Comparison of ENCODE assay signal across 17 mouse cellular contexts in genomic region chrX:143542756-143543155, GRCm38 (mm10). TPM values are rescaled to one million over a fixed set of nuclear protein-coding genes. Genes with fewer than 3 reads are reported as not detected.
A peak's percentile ranks its signal among the peaks of the same experiment; 100 is the strongest.
DNase-seq lines count a peak whose midpoint lies in the region; ATAC-seq and TF ChIP-seq lines count a peak whose summit lies in the region.
"Had no signal": no experiment of that assay in that cellular context is flagged by ENCODE, and none has a peak within 500 bp of the region (broad histone marks: within the 10 kb centered on the region; RNA-seq: fewer than 3 reads in every experiment).

No protein-coding gene starts in this region.

- no peak overlapping the region for H3K4me3 ChIP-seq in layer of hippocampus, adult 2 months
- H3K4me3 ChIP-seq in forebrain, embryonic 14.5 days (ENCODE audit: low read depth, low read length), result no peak overlapping the region
- no peak overlapping the region for H3K4me3 ChIP-seq in hindbrain, embryonic 13.5 days
- no peak overlapping the region for H3K4me3 ChIP-seq in myocyte
- H3K4me3 ChIP-seq: heart, adult 2 months; heart, embryonic 15.5 days; liver, embryonic 15.5 days had no signal

- H3K36me3 ChIP-seq in forebrain, embryonic 14.5 days (ENCODE audit: control insufficient read depth, insufficient read depth, low read length), result no peaks in the 10 kb centered on the region
- H3K36me3 ChIP-seq in hindbrain, embryonic 13.5 days, result no peaks in the 10 kb centered on the region
- no peaks in the 10 kb centered on the region for H3K36me3 ChIP-seq in myocyte (ENCODE audit: control insufficient read depth, insufficient read depth)
- H3K36me3 ChIP-seq: heart, embryonic 15.5 days; liver, embryonic 15.5 days had no signal

- H3K27me3 ChIP-seq in forebrain, embryonic 14.5 days (replicated peaks; ENCODE audit: control insufficient read depth, insufficient read depth, low read length), result no peaks in the 10 kb centered on the region
- H3K27me3 ChIP-seq in hindbrain, embryonic 13.5 days, result peaks cover 7% of the 10 kb centered on the region; the same call in 1 of the 2 replicates
- no peaks in the 10 kb centered on the region for H3K27me3 ChIP-seq in myocyte (ENCODE audit: control insufficient read depth, insufficient read depth, insufficient read length)
- H3K27me3 ChIP-seq: heart, embryonic 15.5 days; liver, embryonic 15.5 days had no signal

- 0 out of 2 replicates have a peak overlapping the region, but pooled peaks have one; percentile 48 for H3K27ac ChIP-seq in layer of hippocampus, adult 2 months
- H3K27ac ChIP-seq in forebrain, embryonic 14.5 days (ENCODE audit: low read depth, low read length), result peak overlapping the region; percentile 75; the same call in 1 of the 2 replicates
- 0 out of 2 replicates have a peak overlapping the region, but pooled peaks have one; percentile 3 for H3K27ac ChIP-seq in hindbrain, embryonic 13.5 days
- H3K27ac ChIP-seq: heart, adult 2 months; heart, embryonic 15.5 days; liver, embryonic 15.5 days; stomach, postnatal 0 days had no signal

- WGBS in forebrain, embryonic 14.5 days, result 43% methylated on average over 2 of the region's 2 CpGs
- 41% methylated on average over 2 of the region's 2 CpGs for WGBS in hindbrain, embryonic 13.5 days

- no peak for TF ChIP-seq POLR2A in myocyte (IDR thresholded peaks at IDR 0.05; ENCODE audit: insufficient read length, low read depth)

- 0 out of 2 replicates have a peak, but pooled peaks cover 3% of the 10 kb centered on the region for H3K4me1 ChIP-seq in forebrain, embryonic 14.5 days (ENCODE audit: control insufficient read depth, insufficient read depth, low read length)
- H3K4me1 ChIP-seq in hindbrain, embryonic 13.5 days (replicated peaks), result 0 out of 2 replicates have a peak, but pooled peaks cover 3% of the 10 kb centered on the region
- H3K4me1 ChIP-seq: heart, embryonic 15.5 days; liver, embryonic 15.5 days had no signal

- no peak for DNase-seq in layer of hippocampus, adult 2 months (ENCODE audit: low spot score in 2 of 2)
- DNase-seq in layer of hippocampus, adult 8-10 months (ENCODE audit: low spot score in 2 of 2), result no peak
- DNase-seq in forebrain, embryonic 14.5 days (ENCODE audit: low spot score), result peak; percentile 3
- no peak for DNase-seq in urinary bladder, postnatal 4 days (ENCODE audit: low spot score in 2 of 2)
- no peak for DNase-seq in left cerebral cortex, adult 18-20 months (ENCODE audit: low spot score in 2 of 2)
- DNase-seq: cerebellum, adult 8-10 months; heart, adult 2 months; kidney, adult 11 months had no signal

- no peak overlapping the region for H3ac ChIP-seq in myocyte (ENCODE audit: control insufficient read depth, insufficient read length)

- H3K9ac ChIP-seq in forebrain, embryonic 14.5 days (ENCODE audit: low read length), result no peak overlapping the region
- no peak overlapping the region for H3K9ac ChIP-seq in hindbrain, embryonic 13.5 days
- H3K9ac ChIP-seq: heart, embryonic 15.5 days; liver, embryonic 15.5 days had no signal

- no peak overlapping the region for H3K4me2 ChIP-seq in forebrain, embryonic 14.5 days (ENCODE audit: low read length)
- no peak overlapping the region for H3K4me2 ChIP-seq in hindbrain, embryonic 13.5 days
- peak overlapping the region; percentile 4 for H3K4me2 ChIP-seq in myocyte (ENCODE audit: low read depth)
- H3K4me2 ChIP-seq: heart, embryonic 15.5 days; liver, embryonic 15.5 days had no signal

- no peaks in the 10 kb centered on the region for H3K79me2 ChIP-seq in myocyte (ENCODE audit: control insufficient read depth, insufficient read depth)

- H3K9me3 ChIP-seq in forebrain, embryonic 14.5 days (replicated peaks; ENCODE audit: control insufficient read depth, low read length), result no peaks in the 10 kb centered on the region
- no peaks in the 10 kb centered on the region for H3K9me3 ChIP-seq in hindbrain, embryonic 13.5 days
- H3K9me3 ChIP-seq: heart, embryonic 15.5 days; liver, embryonic 15.5 days had no signal

- ATAC-seq in forebrain, embryonic 14.5 days, result peak; percentile 47
- ATAC-seq in hindbrain, embryonic 13.5 days (ENCODE audit: low FRiP score), result no peak
- ATAC-seq: lung, postnatal 0 days had no signal

- TF ChIP-seq CTCF in layer of hippocampus, adult 2 months (conservative IDR thresholded peaks at IDR 0.05), result no peak

TF ChIP-seq in myocyte, 11 proteins besides CTCF, POLR2A, EP300 and RAD21:
- no peak for TF ChIP-seq MYOG (IDR thresholded peaks at IDR 0.05; ENCODE audit: control insufficient read depth in 1 of 3, insufficient read depth in 1 of 3, insufficient read length in 2 of 3, low read depth in 2 of 3)
- no peak for TF ChIP-seq USF1 (IDR thresholded peaks at IDR 0.05; ENCODE audit: low read depth)
- no peak for TF ChIP-seq MAX (IDR thresholded peaks at IDR 0.05; ENCODE audit: low read depth)
- TF ChIP-seq TCF12 (IDR thresholded peaks at IDR 0.05; ENCODE audit: insufficient read depth, poor library complexity, severe bottlenecking), result no peak
- TF ChIP-seq TCF3 (IDR thresholded peaks at IDR 0.05; ENCODE audit: insufficient read length, low read depth), result no peak
- TF ChIP-seq POLR2AphosphoS2 (IDR thresholded peaks at IDR 0.05; ENCODE audit: insufficient read length, low read depth), result no peak
- TF ChIP-seq REST (IDR thresholded peaks at IDR 0.05; ENCODE audit: insufficient read depth, insufficient read length), result no peak
- no peak for TF ChIP-seq CEBPB (IDR thresholded peaks at IDR 0.05; ENCODE audit: insufficient read depth, poor library complexity, severe bottlenecking)
- TF ChIP-seq SRF (IDR thresholded peaks at IDR 0.05; ENCODE audit: control insufficient read depth, insufficient read length, low read depth), result no peak
- no peak for TF ChIP-seq MYOD1 (IDR thresholded peaks at IDR 0.05; ENCODE audit: control insufficient read depth in 1 of 3, insufficient read length in 2 of 3, low read depth in 2 of 3)
- no peak for TF ChIP-seq E2F4 (IDR thresholded peaks at IDR 0.05; ENCODE audit: insufficient read depth)
TF ChIP-seq in myocyte: peak in this region for 0.

RNA-seq across cellular contexts. Expression of gene Pak3, which starts 24.4 kb away (rescaled TPM):
- total RNA-seq in layer of hippocampus, adult 2 months (2021), result 100 to 1,000 TPM; 132 to 138 TPM
- 100 to 1,000 TPM; 110 to 146 (median 131) TPM for total RNA-seq in layer of hippocampus, adult 8-10 months (2022)
- 146 and 186 TPM in 2 replicates for polyA plus RNA-seq in forebrain, embryonic 14.5 days (2014; fragmentation: Nextera tagmentation; extraction: Ambion mirVana)
- 144 and 156 TPM in 2 replicates for polyA plus RNA-seq in hindbrain, embryonic 13.5 days (2015; fragmentation: Nextera tagmentation; extraction: Ambion mirVana)
- polyA plus RNA-seq in myocyte (2012; fragmentation: generic; extraction: Trizol), result 0.55 TPM
- total RNA-seq in left cerebral cortex, adult 18-20 months (2021), result 100 to 1,000 TPM; 132 to 133 TPM
- total RNA-seq: common myeloid progenitor, adult 5-6 weeks; hematopoietic stem cell, adult 5-6 weeks; monocyte, adult 5-6 weeks had no signal

Comparison
In these comparisons a context has a peak if more than half of its experiments do, and no peak if none do; other contexts are left out.
1. H3K27ac ChIP-seq: peak in every context shown above with its lines; median percentile 75 in forebrain, embryonic 14.5 days; 48 in layer of hippocampus, adult 2 months; 3 in hindbrain, embryonic 13.5 days.